Comparison of ENCODE assay signal across 10 mouse cellular contexts in genomic region chr8:81601136-81601535, GRCm38 (mm10).
"Had no signal": no experiment of that assay in that cellular context is flagged by ENCODE, and none has a peak within 500 bp of the region (broad histone marks: within the 10 kb centered on the region; RNA-seq: fewer than 3 reads in every experiment).

No protein-coding gene starts in this region.

- DNase-seq: kidney, postnatal 10 days; kidney, postnatal 36 days; layer of hippocampus, postnatal 36 days; liver, embryonic 13.5 days; lung, adult 2 months; lung, postnatal 14 days; lung, postnatal 4 days; midbrain, embryonic 14.5 days; thymus, adult 18-20 months; thymus, postnatal 36 days had no signal
